Mouse (Mus musculus) heart, embryonic 16.5 days (tissue): Measurements from ENCODE around the gene Pi4ka. TPM values are rescaled to one million over a fixed set of nuclear protein-coding genes. Genes with fewer than 3 reads are reported as not detected.

Experiments
- ATAC-seq: fragments of 200-750 bp; cut with Nextera tagmentation; replicated peaks from 2 replicates; pipeline ENCODE4 v1.8.0; 2017; ENCODE audit warnings: moderate number of reproducible peaks; ENCODE audit not compliant: insufficient read depth, low FRiP score; ENCODE audit errors: extremely low read depth
- H3K27ac ChIP-seq: fragments of 300-500 bp; sonication (generic); 2 replicates; pipeline ENCODE4 v1.5.1; 2014; ENCODE audit warnings: mild to moderate bottlenecking, low read length, control low read depth, moderate library complexity
- H3K27me3 ChIP-seq: fragments of 300-500 bp; sonication (generic); 2 replicates; pipeline ENCODE4 v1.6.1; 2014; ENCODE audit warnings: low read length, mixed read lengths; ENCODE audit not compliant: control insufficient read depth, insufficient read depth
- H3K36me3 ChIP-seq: fragments of 300-500 bp; sonication (generic); 2 replicates; pipeline ENCODE4 v1.6.1; 2014; ENCODE audit not compliant: control insufficient read depth, insufficient read depth
- H3K4me1 ChIP-seq: fragments of 300-500 bp; sonication (generic); 2 replicates; pipeline ENCODE4 v1.6.1; 2014; ENCODE audit warnings: low read length, mixed read lengths; ENCODE audit not compliant: control insufficient read depth, insufficient read depth
- H3K4me2 ChIP-seq: fragments of 300-500 bp; sonication (generic); 2 replicates; pipeline ENCODE4 v1.6.1; 2014; ENCODE audit warnings: low read depth, mild to moderate bottlenecking, control low read depth, low read length
- H3K4me3 ChIP-seq: fragments of 300-500 bp; sonication (generic); 2 replicates; pipeline ENCODE4 v1.5.1; 2014; ENCODE audit warnings: mild to moderate bottlenecking, control low read depth, low read length
- H3K9ac ChIP-seq: fragments of 300-500 bp; sonication (generic); 2 replicates; pipeline ENCODE4 v1.6.1; 2014; ENCODE audit warnings: low read length, control low read depth
- H3K9me3 ChIP-seq: fragments of 300-500 bp; sonication (generic); replicated peaks from 2 replicates; pipeline ENCODE4 v1.6.1; 2016; ENCODE audit warnings: low read length; ENCODE audit not compliant: control insufficient read depth
- WGBS: fragments of 180-500 bp; shearing (Covaris S2); extraction: QIAGEN DNeasy Blood & Tissue Kit; methylation state at CpG from one replicate; pipeline ENCODE4 v1.1.7; 2014; 5-methylcytosine and 5-hydroxymethylcytosine counted together
- polyA plus RNA-seq: library from polyadenylated mRNA; unstranded; fragments of >200 nt; fragmentation: Nextera tagmentation; extraction: Ambion mirVana; gene quantifications from 2 replicates; pipeline ENCODE4 v1.2.1, GENCODE M21; 2015

Gene Pi4ka
- polyA plus RNA-seq, 1 experiment from 2014 or later = 30.8 TPM

- Histone ChIP-seq H3K4me1 (no peaks in the 10 kb centered on the region), H3K9ac (no peak overlapping the region), H3K9me3 (no peaks in the 10 kb centered on the region), H3K4me2 (no peak overlapping the region), H3K36me3 (peaks cover 18% of the 10 kb centered on the region; the same call in 1 of the 2 replicates), H3K27me3 (no peaks in the 10 kb centered on the region), H3K27ac (no peak overlapping the region), H3K4me3 (no peak overlapping the region)
- no peak for ATAC-seq
- 89% methylated on average over 2 of the region's 2 CpGs for WGBS
These were observed 80.0 kb downstream of the Pi4ka start for GRCm38 (mm10) chr16:17326064-17326463.

- Histone ChIP-seq H3K36me3 (peaks cover 18% of the 10 kb centered on the region; the same call in 1 of the 2 replicates), H3K4me3 (no peak overlapping the region), H3K4me1 (no peaks in the 10 kb centered on the region), H3K9ac (no peak overlapping the region), H3K27me3 (no peaks in the 10 kb centered on the region), H3K4me2 (no peak overlapping the region), H3K27ac (no peak overlapping the region), H3K9me3 (no peaks in the 10 kb centered on the region)
- ATAC-seq = no peak
- 82% methylated on average over 5 of the region's 5 CpGs for WGBS
These were observed 81.4 kb downstream of the Pi4ka start for GRCm38 (mm10) chr16:17324745-17325144.

- H3K27ac ChIP-seq = no peak overlapping the region
- no peak overlapping the region for H3K4me3 ChIP-seq
- H3K9ac ChIP-seq = no peak overlapping the region
- peaks cover 36% of the 10 kb centered on the region for H3K36me3 ChIP-seq
- H3K4me2 ChIP-seq = no peak overlapping the region
- H3K27me3 ChIP-seq = no peaks in the 10 kb centered on the region
- ATAC-seq = no peak
- WGBS = 68% methylated on average over 5 of the region's 5 CpGs
- no peaks in the 10 kb centered on the region for H3K4me1 ChIP-seq
- H3K9me3 ChIP-seq = no peaks in the 10 kb centered on the region
These were observed 84.6 kb downstream of the Pi4ka start for GRCm38 (mm10) chr16:17321481-17321880.

- Histone ChIP-seq H3K4me1 (no peaks in the 10 kb centered on the region), H3K27ac (no peak overlapping the region), H3K4me3 (no peak overlapping the region), H3K36me3 (peaks cover 48% of the 10 kb centered on the region), H3K9me3 (0 out of 2 replicates have a peak, but pooled peaks cover 4% of the 10 kb centered on the region), H3K4me2 (no peak overlapping the region), H3K9ac (no peak overlapping the region), H3K27me3 (no peaks in the 10 kb centered on the region)
- WGBS = 89% methylated on average over 7 of the region's 7 CpGs
- ATAC-seq = no peak
These were observed 89.6 kb downstream of the Pi4ka start for GRCm38 (mm10) chr16:17316554-17316953.

- WGBS = 96% methylated on average over 5 of the region's 5 CpGs
- H3K27ac ChIP-seq = no peak overlapping the region
- no peaks in the 10 kb centered on the region for H3K4me1 ChIP-seq
- H3K9ac ChIP-seq = no peak overlapping the region
- peaks cover 55% of the 10 kb centered on the region for H3K36me3 ChIP-seq
- no peak for ATAC-seq
- no peak overlapping the region for H3K4me2 ChIP-seq
- H3K9me3 ChIP-seq = 0 out of 2 replicates have a peak, but pooled peaks cover 4% of the 10 kb centered on the region
- no peaks in the 10 kb centered on the region for H3K27me3 ChIP-seq
- H3K4me3 ChIP-seq = no peak overlapping the region
These were observed 93.6 kb downstream of the Pi4ka start for GRCm38 (mm10) chr16:17312531-17312930.

GRCm38 (mm10) chr16:17309036-17309435, 97.1 kb downstream of the Pi4ka start:
- H3K36me3 ChIP-seq = peaks cover 49% of the 10 kb centered on the region

GRCm38 (mm10) chr16:17307461-17307860, 98.7 kb downstream of the Pi4ka start:
- WGBS = 93% methylated on average over 5 of the region's 5 CpGs
- H3K27me3 ChIP-seq = no peaks in the 10 kb centered on the region
- no peaks in the 10 kb centered on the region for H3K4me1 ChIP-seq
- no peak for ATAC-seq
- H3K36me3 ChIP-seq = peaks cover 45% of the 10 kb centered on the region
- no peaks in the 10 kb centered on the region for H3K9me3 ChIP-seq
- no peak overlapping the region for H3K9ac ChIP-seq
- H3K4me3 ChIP-seq = no peak overlapping the region
- no peak overlapping the region for H3K27ac ChIP-seq
- H3K4me2 ChIP-seq = no peak overlapping the region

More at GRCm38 (mm10) chr16:17309036-17309435, 97.1 kb downstream of the Pi4ka start:
- Histone ChIP-seq H3K4me1 (no peaks in the 10 kb centered on the region), H3K9ac (no peak overlapping the region), H3K4me3 (no peak overlapping the region), H3K4me2 (no peak overlapping the region), H3K9me3 (0 out of 2 replicates have a peak, but pooled peaks cover 4% of the 10 kb centered on the region), H3K27me3 (no peaks in the 10 kb centered on the region), H3K27ac (no peak overlapping the region)
- WGBS = 90% methylated on average over 10 of the region's 10 CpGs
- ATAC-seq = no peak

GRCm38 (mm10) chr16:17303521-17304245, 102.4 kb downstream of the Pi4ka start:
- no peak for ATAC-seq
- peaks cover 48% of the 10 kb centered on the region for H3K36me3 ChIP-seq
- 85% methylated on average over 5 of the region's 5 CpGs for WGBS

GRCm38 (mm10) chr16:17300818-17301217, 105.3 kb downstream of the Pi4ka start:
- no peak overlapping the region for H3K4me2 ChIP-seq
- no peak overlapping the region for H3K4me3 ChIP-seq
- no peaks in the 10 kb centered on the region for H3K4me1 ChIP-seq
- WGBS = 73% methylated on average over 3 of the region's 3 CpGs
- ATAC-seq = no peak
- no peaks in the 10 kb centered on the region for H3K27me3 ChIP-seq
- no peaks in the 10 kb centered on the region for H3K9me3 ChIP-seq
- peaks cover 47% of the 10 kb centered on the region for H3K36me3 ChIP-seq
- no peak overlapping the region for H3K27ac ChIP-seq
- no peak overlapping the region for H3K9ac ChIP-seq

More at GRCm38 (mm10) chr16:17303521-17304245, 102.4 kb downstream of the Pi4ka start:
- no peak overlapping the region for H3K9ac ChIP-seq
- no peaks in the 10 kb centered on the region for H3K27me3 ChIP-seq
- no peak overlapping the region for H3K4me2 ChIP-seq
- H3K4me3 ChIP-seq = no peak overlapping the region
- H3K4me1 ChIP-seq = no peaks in the 10 kb centered on the region
- no peak overlapping the region for H3K27ac ChIP-seq
- no peaks in the 10 kb centered on the region for H3K9me3 ChIP-seq
